Mouse (Mus musculus): Measurements from ENCODE around the gene Ccdc81. TPM values are rescaled to one million over a fixed set of nuclear protein-coding genes. Genes with fewer than 3 reads are reported as not detected.

Gene Ccdc81
- polyA plus RNA-seq, 1 experiment from 2014 or later, result not detected

GRCm38 (mm10) chr7:89837841-89838240 is 65.6 kb downstream of the Ccdc81 start:
- H3K4me1 ChIP-seq (ENCODE audit: control insufficient read depth, insufficient read depth, low read length), result no peaks in the 10 kb centered on the region
- WGBS (ENCODE audit: insufficient replicate concordance), result 42% methylated on average over 4 of the region's 4 CpGs
- no peak overlapping the region for H3K4me3 ChIP-seq (ENCODE audit: low read depth, low read length)
- no peaks in the 10 kb centered on the region for H3K27me3 ChIP-seq (ENCODE audit: control insufficient read depth, insufficient read depth, low read length)
- H3K36me3 ChIP-seq (ENCODE audit: control insufficient read depth, insufficient read depth, low read length), result no peaks in the 10 kb centered on the region
- H3K9me3 ChIP-seq (replicated peaks; ENCODE audit: control insufficient read depth, low read length), result no peaks in the 10 kb centered on the region
- H3K27ac ChIP-seq (ENCODE audit: low read depth, low read length), result no peak overlapping the region
- no peak for ATAC-seq (replicated peaks; ENCODE audit: insufficient number of reproducible peaks, low FRiP score, low TSS enrichment)
- H3K4me2 ChIP-seq, result no peak overlapping the region
- H3K9ac ChIP-seq (ENCODE audit: low read depth, low read length), result no peak overlapping the region

- no peaks in the 10 kb centered on the region for H3K9me3 ChIP-seq (replicated peaks; ENCODE audit: control insufficient read depth, low read length)
- 88% methylated on average over 7 of the region's 7 CpGs for WGBS (ENCODE audit: insufficient replicate concordance)
- no peak for ATAC-seq (replicated peaks; ENCODE audit: insufficient number of reproducible peaks, low FRiP score, low TSS enrichment)
- H3K4me2 ChIP-seq, result no peak overlapping the region
- H3K4me1 ChIP-seq (ENCODE audit: control insufficient read depth, insufficient read depth, low read length), result no peaks in the 10 kb centered on the region
- no peak overlapping the region for H3K27ac ChIP-seq (ENCODE audit: low read depth, low read length)
- H3K4me3 ChIP-seq (ENCODE audit: low read depth, low read length), result no peak overlapping the region
- no peak overlapping the region for H3K9ac ChIP-seq (ENCODE audit: low read depth, low read length)
- H3K27me3 ChIP-seq (ENCODE audit: control insufficient read depth, insufficient read depth, low read length), result no peaks in the 10 kb centered on the region
- H3K36me3 ChIP-seq (ENCODE audit: control insufficient read depth, insufficient read depth, low read length), result no peaks in the 10 kb centered on the region
Observed at GRCm38 (mm10) chr7:89836676-89837075, 66.8 kb downstream of the Ccdc81 start.

- Histone ChIP-seq H3K9ac (ENCODE audit: low read depth, low read length) (no peak overlapping the region), H3K4me2 (no peak overlapping the region), H3K4me3 (ENCODE audit: low read depth, low read length) (no peak overlapping the region), H3K4me1 (ENCODE audit: control insufficient read depth, insufficient read depth, low read length) (no peaks in the 10 kb centered on the region), H3K27ac (ENCODE audit: low read depth, low read length) (no peak overlapping the region), H3K9me3 (replicated peaks; ENCODE audit: control insufficient read depth, low read length) (no peaks in the 10 kb centered on the region), H3K27me3 (ENCODE audit: control insufficient read depth, insufficient read depth, low read length) (no peaks in the 10 kb centered on the region), H3K36me3 (ENCODE audit: control insufficient read depth, insufficient read depth, low read length) (no peaks in the 10 kb centered on the region)
- WGBS (ENCODE audit: insufficient replicate concordance), result 80% methylated on average over 8 of the region's 8 CpGs
- ATAC-seq (replicated peaks; ENCODE audit: insufficient number of reproducible peaks, low FRiP score, low TSS enrichment), result no peak
Observed at GRCm38 (mm10) chr7:89835566-89835965, 67.9 kb downstream of the Ccdc81 start.

- Histone ChIP-seq H3K27ac (ENCODE audit: low read depth, low read length) (no peak overlapping the region), H3K9me3 (replicated peaks; ENCODE audit: control insufficient read depth, low read length) (no peaks in the 10 kb centered on the region), H3K4me3 (ENCODE audit: low read depth, low read length) (no peak overlapping the region), H3K27me3 (ENCODE audit: control insufficient read depth, insufficient read depth, low read length) (no peaks in the 10 kb centered on the region), H3K4me2 (no peak overlapping the region), H3K9ac (ENCODE audit: low read depth, low read length) (no peak overlapping the region), H3K36me3 (ENCODE audit: control insufficient read depth, insufficient read depth, low read length) (no peaks in the 10 kb centered on the region), H3K4me1 (ENCODE audit: control insufficient read depth, insufficient read depth, low read length) (no peaks in the 10 kb centered on the region)
- 92% methylated on average over 8 of the region's 8 CpGs for WGBS (ENCODE audit: insufficient replicate concordance)
- ATAC-seq (replicated peaks; ENCODE audit: insufficient number of reproducible peaks, low FRiP score, low TSS enrichment), result no peak
Observed at GRCm38 (mm10) chr7:89833521-89833920, 69.9 kb downstream of the Ccdc81 start.

- ATAC-seq (replicated peaks; ENCODE audit: insufficient number of reproducible peaks, low FRiP score, low TSS enrichment), result 0 out of 2 replicates have a peak, but pooled peaks have one; percentile 39
- H3K4me1 ChIP-seq (ENCODE audit: control insufficient read depth, insufficient read depth, low read length), result no peaks in the 10 kb centered on the region
- H3K9ac ChIP-seq (ENCODE audit: low read depth, low read length), result no peak overlapping the region
- no peaks in the 10 kb centered on the region for H3K36me3 ChIP-seq (ENCODE audit: control insufficient read depth, insufficient read depth, low read length)
- H3K4me3 ChIP-seq (ENCODE audit: low read depth, low read length), result no peak overlapping the region
- 57% methylated on average over 7 of the region's 7 CpGs for WGBS (ENCODE audit: insufficient replicate concordance)
- no peaks in the 10 kb centered on the region for H3K9me3 ChIP-seq (replicated peaks; ENCODE audit: control insufficient read depth, low read length)
- H3K27me3 ChIP-seq (ENCODE audit: control insufficient read depth, insufficient read depth, low read length), result no peaks in the 10 kb centered on the region
- no peak overlapping the region for H3K4me2 ChIP-seq
- H3K27ac ChIP-seq (ENCODE audit: low read depth, low read length), result no peak overlapping the region
Observed at GRCm38 (mm10) chr7:89829201-89829600, 74.2 kb downstream of the Ccdc81 start.

- 70% methylated on average over 4 of the region's 4 CpGs for WGBS (ENCODE audit: insufficient replicate concordance)
- no peak for ATAC-seq (replicated peaks; ENCODE audit: insufficient number of reproducible peaks, low FRiP score, low TSS enrichment)
- Histone ChIP-seq H3K9ac (ENCODE audit: low read depth, low read length) (no peak overlapping the region), H3K36me3 (ENCODE audit: control insufficient read depth, insufficient read depth, low read length) (no peaks in the 10 kb centered on the region), H3K9me3 (replicated peaks; ENCODE audit: control insufficient read depth, low read length) (no peaks in the 10 kb centered on the region), H3K4me1 (ENCODE audit: control insufficient read depth, insufficient read depth, low read length) (no peaks in the 10 kb centered on the region), H3K4me2 (no peak overlapping the region), H3K27me3 (ENCODE audit: control insufficient read depth, insufficient read depth, low read length) (no peaks in the 10 kb centered on the region), H3K4me3 (ENCODE audit: low read depth, low read length) (no peak overlapping the region), H3K27ac (ENCODE audit: low read depth, low read length) (no peak overlapping the region)
Observed at GRCm38 (mm10) chr7:89828436-89829065, 74.9 kb downstream of the Ccdc81 start.

Other genes with a start within 250 kb of the Ccdc81 start
- gene Hikeshi, start 37.6 kb upstream of the Ccdc81 start, polyA plus RNA-seq (2014; fragmentation: Nextera tagmentation; extraction: Ambion mirVana), result 116 and 122 TPM in 2 replicates
- gene Eed, start 77.4 kb upstream of the Ccdc81 start, polyA plus RNA-seq (2014; fragmentation: Nextera tagmentation; extraction: Ambion mirVana), result 49.7 and 52.7 TPM in 2 replicates
- 36.1 and 43.7 TPM in 2 replicates for gene Picalm, start 226.6 kb upstream of the Ccdc81 start, polyA plus RNA-seq (2014; fragmentation: Nextera tagmentation; extraction: Ambion mirVana)